Mouse (Mus musculus) embryo, embryonic 11 days (tissue): ENCODE measurements at regions not wholly inside any gene's neighbourhood (a gene's known extent, or its start where the extent isn't known, plus 50 kb on each side); places are given as distances from the start of the nearest gene placed in this dataset.

Experiments used
- DNase-seq: peaks from one replicate; pipeline ENCODE4 v3.0.0-alpha.2; 2015

DNA sequence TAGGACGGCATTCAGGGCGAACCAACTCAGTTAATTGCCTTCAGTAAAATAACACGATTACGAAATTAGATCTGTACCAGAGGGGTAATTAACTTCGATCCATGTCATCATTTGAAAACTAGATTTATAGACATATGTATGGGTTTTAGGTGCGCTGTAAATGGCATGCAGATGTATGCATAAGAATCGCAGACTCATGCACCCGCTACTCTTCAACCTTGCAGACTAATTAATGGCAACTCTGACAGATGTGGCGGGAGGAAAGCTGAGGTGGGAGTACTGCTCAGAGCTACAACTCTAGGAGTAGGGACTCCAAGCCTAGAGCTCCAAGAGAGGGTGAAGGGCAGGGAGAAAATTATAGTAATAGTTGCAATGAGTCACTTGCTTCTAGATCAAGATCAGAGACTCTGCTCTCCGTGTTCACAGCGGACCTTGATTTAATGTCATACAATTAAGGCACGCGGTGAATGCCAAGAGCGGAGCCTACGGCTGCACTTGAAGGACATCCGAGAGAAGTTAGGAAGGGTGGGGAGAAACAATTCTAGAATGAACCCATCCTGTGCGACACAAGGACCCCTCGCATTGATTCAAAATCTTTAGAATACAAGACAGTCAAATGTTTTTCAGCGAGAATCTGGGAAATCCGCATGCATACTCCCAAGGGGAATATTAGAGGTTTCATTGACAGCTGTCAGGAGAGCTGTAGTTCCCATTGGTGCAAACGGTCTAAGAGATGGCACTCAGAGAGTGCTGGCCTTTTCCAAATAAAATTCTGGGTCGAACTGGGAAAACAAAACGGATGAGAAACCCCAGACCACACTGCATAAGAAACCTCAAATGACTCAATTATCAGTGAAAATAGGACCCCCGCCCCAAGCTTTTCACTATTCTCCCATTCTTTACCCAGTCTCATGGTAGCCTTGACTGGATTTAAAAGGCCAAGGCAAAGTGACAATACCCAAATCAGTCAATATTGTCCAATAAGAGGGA lies 152.6 kb upstream of the Cypt12 start:
- DNase-seq = peak; percentile 36

DNA sequence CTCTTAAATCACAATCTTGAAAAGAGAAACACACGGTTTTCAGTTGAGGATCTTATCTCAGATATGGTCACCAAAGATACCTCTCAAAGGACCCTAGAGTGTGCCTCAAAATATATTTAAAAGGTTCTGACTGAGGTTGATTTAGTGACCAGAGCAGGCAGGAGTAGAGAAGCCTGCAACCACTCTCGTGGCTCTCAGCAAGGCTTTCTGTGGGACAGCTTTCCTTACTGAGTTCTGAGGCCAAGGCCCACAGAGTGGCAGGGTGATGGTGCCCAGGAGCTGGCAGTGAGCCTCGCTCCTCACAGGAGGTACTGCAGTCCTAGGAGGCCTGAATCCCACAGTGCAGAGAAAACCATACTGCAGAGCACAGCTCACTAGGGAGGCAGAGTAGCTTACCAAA lies 151.4 kb upstream of the Cypt12 start:
- no peak for DNase-seq

DNA sequence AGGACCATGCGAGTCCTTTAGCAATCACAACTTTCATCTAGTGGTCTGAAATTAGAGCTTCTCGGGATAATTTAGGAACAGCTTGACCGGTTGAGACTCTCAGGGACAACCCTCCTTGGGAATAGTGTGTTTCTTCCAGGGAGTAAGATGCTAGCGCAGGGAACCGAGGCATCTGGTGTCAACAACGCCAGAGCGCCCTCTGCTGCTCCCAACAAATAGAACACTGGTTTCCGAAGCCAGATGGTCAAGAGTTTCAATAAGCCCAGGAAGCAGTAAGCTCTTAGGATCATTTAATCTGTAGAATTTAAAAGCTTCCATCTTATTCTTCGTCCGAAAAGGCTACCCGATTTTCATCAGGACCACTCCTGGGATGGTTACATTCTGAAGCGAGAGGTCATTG lies 149.8 kb upstream of the Cypt12 start:
- DNase-seq = peak; percentile 89

DNA sequence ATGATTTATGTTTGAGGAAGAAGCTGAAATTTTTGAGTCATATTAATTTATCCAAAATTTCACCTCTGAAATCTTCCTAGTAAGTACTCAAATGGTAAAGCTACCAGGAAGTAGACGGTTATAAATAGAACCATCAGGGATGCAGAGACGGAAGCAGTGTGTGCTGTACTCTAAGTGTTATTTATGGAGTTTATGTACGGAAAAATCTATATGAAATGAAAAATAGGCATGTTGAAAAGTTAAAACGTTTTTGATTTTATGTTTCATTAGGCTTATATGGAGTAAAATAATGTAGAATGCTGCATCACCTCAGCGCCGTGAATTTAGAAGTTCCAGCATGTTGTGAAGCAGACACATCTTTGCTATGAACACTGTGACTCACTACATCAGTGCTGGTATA lies 149.1 kb upstream of the Cypt12 start:
- no peak for DNase-seq

DNA sequence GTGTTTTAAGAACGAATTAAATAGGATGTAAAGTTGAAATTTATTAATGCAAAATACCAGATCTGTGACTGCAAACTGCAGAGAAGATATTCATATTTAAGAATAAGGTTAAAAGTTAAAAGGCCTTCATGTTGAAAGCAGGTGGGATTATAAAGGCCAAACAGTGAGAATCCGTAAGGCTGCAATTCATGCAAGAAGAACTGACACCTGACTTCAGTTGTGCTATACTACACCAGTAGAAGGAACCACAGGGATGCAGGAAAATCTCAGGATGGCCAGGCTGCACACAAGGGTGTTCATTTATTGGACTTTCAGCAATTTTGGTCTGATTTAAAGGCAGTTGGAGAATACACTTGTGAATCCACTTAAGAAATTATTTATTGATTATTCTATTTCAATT lies 147.4 kb upstream of the Cypt12 start:
- no peak for DNase-seq

DNA sequence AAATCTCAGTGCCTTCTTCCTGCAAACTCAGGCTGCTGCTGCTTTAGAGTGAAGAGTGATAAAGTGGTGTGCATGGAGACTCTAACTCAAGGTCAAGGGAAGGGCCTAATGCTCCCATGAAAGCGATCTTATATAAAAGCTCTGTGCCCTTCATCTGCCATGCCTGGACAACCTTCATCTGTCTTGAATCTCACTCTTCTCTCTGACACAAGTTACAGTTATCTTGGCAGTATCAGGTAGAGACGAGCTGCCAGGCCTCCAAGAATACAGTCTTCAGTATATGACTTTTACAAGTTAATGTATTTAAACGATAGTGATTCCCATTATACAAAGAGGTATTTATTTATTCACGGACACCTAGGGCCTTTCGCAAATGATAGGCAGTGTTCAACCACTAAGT lies 146.7 kb upstream of the Cypt12 start:
- no peak for DNase-seq

DNA sequence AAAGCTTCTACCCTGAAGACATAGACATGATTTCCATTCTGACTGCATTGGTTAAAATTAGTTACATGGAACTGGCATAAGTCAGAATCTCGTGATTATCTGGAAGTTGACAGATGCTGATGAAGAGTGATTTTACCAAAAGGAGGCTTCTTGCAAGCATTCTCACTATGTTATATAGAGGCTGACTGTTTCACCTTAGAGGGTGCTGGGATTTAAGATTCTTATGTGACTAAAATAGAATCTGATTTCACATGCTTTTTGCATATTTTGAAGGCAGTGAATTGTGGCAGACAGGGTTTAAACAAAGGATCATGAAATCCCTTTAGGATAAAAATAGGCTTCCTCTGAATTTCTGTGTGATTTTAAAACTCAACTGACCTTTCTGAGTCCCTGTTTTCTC lies 143.0 kb upstream of the Cypt12 start:
- no peak for DNase-seq

DNA sequence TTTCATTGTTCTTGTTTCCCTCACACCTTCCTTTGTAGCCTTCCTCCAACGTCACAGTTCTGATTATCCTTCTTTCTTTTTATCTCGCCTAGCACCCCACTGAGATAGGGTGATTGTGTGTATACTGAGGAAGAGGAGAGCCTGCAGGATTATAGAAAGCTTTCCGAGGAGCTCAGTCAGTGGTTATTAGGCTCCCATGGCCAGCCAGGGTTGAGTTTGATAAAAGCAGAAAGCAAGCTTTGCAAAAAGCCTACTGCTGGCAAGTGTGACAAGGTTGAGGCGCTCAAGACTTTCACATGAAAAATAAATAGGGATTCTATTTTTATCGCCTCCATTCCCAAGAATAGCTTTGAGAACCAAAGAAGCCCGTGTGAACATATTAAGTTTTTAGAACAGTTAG lies 136.9 kb upstream of the Cypt12 start:
- DNase-seq = no peak

DNA sequence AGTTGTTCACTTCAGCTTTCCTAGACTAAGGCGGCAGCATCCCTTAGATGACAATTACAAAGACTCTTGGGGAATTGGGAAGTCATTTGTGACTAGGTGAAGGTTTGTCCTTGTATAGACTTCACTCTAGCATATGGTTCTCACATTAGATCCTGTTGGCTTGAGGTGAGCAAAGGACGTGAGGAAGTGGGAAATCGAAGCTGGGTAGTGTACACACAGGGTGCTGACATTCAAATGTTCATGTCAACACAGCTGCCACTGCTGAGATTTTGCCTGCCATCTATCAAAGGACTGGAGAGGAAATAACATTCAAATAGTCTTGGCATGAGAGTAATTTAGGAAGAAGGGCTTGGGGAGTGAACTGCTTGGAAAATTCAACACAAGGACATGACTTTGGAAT lies 124.0 kb upstream of the Cypt12 start:
- no peak for DNase-seq

DNA sequence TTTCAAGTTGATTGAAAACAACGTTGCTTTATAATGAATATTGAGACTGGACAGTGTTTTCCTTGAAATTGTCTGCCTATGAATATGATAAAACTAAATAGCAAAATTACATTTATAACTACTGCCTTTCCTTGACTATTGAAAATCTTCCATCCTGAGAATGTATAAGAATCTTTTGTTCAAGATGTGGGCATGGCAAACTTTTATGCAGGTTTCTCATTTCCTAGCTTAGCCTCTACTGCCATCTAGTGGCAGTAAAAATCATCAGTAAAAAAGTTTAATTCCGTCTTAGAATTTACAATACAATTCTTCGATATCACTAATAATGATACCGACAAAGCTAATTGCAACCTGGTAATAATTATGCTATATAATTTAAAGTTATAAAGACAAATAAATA lies 123.5 kb upstream of the Cypt12 start:
- peak; percentile 61 for DNase-seq

DNA sequence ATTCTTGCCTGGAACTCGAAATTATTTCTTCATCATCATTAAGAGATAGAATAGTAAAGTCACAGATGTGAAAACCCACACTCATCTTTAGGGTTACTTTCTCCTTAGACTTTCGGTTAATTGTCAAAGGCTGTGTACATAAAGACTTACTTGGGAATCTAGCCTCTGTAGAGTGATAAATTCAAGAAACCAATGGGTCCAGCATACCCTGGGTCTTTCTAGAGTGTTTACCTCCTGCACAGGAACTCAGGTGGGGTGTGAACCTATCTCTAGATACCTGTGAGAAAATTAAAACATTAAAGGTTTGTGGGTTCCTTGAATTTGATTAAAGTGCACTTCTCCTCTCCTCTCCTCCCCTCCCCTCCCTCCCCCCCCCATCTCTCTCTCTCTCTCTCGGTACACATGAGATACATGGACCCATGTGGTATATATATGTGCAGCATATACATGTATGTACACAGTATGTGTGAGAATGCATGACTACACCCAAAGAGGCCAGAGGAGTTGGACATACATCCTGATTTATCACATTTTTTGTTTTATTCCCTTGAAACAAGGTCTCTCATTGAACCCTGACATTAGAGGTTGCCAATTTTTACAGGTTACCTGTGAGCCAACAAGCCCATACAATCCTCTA lies 122.8 kb upstream of the Cypt12 start:
- DNase-seq = no peak

DNA sequence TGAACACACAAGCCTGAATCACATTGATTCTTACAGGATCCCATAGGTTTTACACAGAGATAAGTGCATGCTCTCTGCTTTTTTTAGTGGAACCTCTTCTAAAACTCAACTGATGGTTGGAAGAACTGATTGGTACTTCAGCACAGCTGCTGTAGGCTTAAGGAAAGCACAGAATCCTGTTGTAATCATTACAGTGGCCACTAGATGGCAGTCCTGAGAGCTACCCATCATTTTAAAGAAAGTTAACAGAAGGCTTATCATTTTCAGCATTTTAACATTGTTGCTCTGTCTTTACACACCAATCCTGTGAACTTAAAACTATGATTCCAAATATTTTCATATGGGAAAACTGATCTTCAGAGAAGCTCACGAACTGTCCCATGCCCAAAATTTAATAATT lies 113.5 kb upstream of the Cypt12 start:
- DNase-seq = peak; percentile 39

DNA sequence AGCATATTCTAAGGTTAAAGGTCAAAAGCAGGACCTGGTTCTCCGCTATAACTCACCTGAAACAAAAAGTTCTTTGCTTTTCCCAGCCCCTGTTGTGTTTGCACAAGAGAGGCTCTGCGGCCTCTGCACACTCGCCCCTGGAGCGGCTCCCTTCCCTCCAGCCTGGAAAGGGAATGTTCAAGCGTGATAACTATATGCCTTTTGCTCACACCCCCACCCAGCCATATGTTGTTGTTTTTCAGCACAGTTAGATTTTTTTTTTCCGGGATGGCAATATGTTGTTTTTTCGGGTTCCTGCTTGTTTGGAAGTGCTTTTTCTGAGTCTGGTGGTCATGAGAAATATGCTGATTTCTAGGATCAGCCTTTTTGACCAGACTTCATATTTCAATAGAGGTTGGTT lies 100.6 kb upstream of the Cypt12 start:
- DNase-seq = no peak

DNA sequence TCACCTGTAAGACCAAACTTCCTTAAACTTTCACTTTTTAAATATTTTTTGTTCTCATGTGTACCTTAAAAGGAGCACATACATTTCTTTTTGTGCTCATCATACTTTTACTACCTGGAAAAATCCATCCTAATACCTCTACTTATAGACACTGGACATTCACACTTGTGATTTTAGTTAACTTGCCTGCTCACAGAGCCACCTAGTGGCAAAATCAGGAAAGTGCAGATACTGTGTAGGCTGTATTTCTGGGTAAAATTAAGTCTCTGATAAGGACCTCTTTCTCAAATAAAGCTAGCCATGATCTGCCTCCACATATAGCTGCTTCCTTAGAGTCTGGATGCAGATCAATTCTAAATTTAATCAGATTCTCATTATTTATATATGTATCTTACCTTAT lies 100.0 kb upstream of the Cypt12 start:
- peak; percentile 51 for DNase-seq

DNA sequence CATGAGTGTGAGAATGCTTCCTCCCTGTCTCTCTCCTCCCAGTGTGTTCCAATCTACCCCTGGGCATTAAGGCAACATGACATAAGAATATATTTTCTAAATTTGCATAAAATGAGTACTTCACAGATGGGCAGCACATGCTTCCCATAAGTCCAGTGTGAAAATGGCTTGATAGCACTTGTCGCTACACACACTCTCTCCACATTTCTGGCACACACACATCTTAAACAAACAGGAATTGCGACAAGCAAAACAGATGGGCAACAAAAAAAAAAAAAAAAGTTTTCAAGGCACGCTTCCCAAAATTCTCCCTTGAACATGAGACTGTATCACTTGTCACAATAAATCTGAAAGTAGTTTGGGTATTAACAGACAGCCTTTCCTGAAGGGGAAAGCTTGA lies 85.8 kb upstream of the Cypt12 start:
- no peak for DNase-seq

DNA sequence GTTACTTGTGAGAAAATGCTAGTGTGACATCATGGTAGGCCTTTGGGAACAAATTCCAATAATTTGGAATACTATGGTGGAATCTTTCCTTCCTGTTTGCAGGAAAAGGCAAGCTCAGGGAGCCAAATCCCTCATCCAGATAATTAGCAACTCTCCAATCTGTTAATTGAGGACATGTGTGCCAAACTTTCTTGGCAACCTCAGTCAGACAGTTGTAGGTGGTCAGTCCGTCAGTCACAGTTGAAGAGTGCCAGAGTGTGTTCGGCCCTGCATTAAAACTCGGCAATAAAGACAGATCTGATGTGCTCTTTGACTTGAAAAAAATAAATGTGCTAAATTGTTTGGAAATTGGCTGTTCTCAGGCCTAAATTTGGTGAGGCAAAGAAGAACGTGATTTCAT lies 83.1 kb upstream of the Cypt12 start:
- DNase-seq = no peak

DNA sequence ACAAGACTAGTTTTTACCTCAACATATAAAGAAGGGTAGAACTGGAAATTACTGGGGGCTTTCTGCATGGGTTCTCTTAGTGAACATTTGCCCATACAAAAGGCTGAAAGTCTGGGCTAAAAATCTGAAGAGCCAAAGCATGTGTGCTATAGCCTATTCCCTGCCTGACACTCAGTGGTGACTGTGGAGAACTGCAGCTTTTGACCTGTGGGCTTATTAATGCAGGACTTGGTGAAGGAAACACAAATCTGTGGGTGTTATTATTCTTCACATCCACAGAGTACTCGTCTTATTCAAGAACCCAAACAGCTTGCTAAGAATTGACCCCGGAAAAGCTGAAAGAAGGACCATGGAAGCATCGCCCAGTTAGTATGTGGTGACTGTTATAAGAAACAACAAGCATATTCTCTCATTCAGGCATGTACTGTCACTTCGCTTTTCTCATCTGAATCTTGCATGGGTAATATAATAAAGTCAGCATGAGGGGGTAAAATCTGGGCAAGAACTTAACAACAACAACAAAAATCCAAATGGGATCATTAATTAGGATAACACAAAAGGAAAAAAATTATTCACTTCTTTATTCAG lies 77.2 kb upstream of the Cypt12 start:
- peak; percentile 62 for DNase-seq

DNA sequence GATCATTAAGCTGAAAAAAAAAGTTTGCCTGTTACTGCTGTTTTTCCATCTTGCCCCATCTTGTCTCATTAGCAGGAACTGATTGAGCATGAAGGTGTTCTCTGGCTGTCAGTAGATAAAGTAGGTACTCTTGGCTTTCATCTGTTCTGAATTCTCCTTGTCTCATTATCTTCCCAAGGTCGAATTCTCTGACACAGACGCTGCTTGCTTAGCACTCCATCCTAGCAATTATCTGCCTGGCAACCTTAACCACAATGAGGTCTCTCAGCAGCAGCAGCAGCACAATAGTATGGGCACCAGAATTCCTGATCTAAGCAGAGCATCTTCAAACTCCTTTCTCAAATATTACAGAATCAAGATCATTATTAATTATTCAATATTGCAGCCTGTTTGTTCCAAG lies 52.3 kb upstream of the Cypt12 start:
- no peak for DNase-seq

DNA sequence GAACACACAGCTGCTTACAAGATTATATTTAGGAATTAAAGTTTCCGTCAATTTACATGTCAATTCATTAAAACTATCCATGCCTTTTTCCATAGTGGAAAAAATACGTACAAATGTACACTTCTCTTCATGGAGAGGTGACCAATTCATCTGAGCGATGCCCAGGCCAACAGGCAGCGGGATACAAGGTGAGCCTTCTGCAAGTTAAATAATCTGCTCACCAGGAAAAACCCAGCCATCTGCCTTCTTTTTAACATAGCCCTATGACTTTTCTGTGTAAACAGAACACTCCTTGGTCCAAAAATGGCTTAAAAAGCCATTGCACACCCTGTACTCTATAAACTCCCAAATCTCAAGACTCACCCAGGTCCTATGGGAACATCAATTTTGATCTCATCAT lies 51.5 kb upstream of the Cypt12 start:
- no peak for DNase-seq
